Mouse (Mus musculus) gastrocnemius, postnatal 10 days (tissue): ENCODE measurements around the gene Rab7b. TPM values are rescaled to one million over a fixed set of nuclear protein-coding genes. Genes with fewer than 3 reads are reported as not detected.

Source experiments
- DNase-seq: peaks from one replicate; pipeline ENCODE4 v3.0.0; 2021; ENCODE audit warnings: mixed read lengths
- total RNA-seq, 2 experiments: library from RNA; stranded (reverse); gene quantifications; 2 replicates each; pipeline ENCODE4 v1.2.3; 2021

Gene Rab7b
- total RNA-seq, 2 experiments from 2014 or later: 6.3 to 9.2 TPM

DNA sequence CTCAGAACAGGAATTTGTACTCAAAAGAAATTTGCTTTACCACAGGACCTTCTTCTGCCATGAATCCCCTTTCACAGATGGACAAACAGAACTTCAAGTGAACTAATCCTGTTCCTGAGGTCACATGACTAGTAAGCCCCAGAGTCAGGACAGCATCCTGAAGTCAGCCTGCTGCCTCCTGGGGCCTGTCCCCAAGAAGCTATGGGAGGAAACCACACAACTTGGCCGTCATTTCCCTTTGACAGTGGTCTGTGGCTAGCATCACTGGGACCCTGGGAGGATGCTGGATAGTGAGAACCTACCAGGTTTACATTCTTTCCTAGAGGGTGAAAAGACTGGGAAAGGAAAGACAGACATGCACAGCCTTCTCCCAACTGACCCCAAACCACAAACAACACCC lies 50.3 kb downstream of the Rab7b start:
- DNase-seq: no peak

DNA sequence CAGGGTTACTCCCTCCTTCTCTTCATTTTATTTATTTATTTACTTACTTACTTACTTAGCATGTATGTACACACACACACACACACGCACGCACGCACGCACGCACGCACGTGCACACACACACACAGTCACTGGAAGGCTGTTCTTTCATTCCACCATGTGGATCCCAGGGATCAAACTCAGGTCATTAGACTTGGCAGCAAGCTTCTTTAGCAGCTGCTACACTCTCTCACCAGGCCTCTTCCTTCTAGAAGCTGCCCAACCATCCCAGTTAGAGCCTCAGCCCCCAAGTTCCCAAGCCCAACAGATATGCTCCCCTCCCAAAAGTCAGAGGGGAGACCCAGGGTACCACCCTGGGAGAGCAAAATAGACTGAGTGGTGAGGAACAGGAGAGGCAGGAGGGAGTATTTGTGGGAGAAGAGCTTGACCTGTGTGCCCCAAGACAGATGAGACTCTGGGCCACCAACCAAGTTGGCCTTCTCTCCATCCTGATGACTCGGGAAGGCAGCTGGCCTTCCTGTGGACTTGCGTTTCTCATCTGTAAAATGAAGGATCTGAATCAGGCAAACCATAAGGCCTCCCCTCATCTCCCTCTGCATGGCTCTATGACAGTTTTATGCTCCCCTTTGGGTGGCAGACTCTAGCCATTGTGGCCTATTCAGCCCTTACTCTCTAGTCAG lies 51.1 kb downstream of the Rab7b start:
- DNase-seq: no peak

DNA sequence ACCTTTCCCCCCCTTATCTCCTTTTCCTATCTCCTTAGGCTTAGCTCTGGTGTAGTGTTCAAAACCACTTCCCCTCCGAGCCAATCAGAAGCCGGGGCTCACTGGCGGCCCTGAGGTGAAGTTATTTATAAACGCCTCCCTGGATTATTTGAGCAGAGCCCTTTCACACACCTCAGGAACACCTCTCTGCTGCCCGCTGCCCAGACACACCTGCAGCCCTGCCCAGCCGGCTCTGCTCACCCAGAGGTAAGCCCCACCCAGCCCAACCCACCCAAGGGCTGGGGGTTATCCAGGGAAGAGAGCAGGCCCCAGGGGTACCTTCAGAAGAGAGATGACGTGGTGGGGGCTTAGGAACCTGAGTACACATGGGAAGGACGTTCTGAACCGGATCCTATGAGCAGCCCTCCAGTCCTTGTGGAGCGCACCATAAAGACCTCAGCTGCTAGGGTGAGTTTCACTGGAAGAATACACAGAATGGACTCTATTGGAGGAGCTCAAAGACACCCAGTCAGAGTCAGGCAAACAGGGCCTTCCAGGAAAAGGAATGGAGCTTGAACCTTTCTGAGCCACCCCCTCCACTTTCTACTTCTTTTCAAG lies 55.5 kb downstream of the Rab7b start, which contains the start of gene Slc26a9:
Gene Slc26a9, plus strand, starts transcription at position 155 of the 597 bp plus-strand sequence.
- no peak for DNase-seq

DNA sequence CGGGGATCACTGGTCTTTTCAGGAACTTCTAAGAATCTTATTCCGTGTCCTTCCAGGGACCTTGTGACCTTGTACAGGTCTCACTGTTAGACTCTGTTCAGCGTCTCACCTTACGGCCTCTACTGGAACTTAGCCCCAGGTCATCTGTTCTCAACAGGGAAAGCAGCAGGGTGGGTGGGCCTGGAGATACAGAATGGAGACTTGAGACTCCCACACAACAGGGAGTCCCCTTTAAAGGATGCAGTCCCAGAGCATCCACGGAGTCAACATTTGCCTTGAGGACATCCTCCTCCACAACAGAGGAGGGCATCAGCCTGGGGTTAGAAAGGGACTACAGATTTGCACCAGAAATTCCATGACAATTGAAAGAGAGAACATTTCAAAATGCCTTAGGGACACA lies 56.9 kb downstream of the Rab7b start:
- DNase-seq: no peak

DNA sequence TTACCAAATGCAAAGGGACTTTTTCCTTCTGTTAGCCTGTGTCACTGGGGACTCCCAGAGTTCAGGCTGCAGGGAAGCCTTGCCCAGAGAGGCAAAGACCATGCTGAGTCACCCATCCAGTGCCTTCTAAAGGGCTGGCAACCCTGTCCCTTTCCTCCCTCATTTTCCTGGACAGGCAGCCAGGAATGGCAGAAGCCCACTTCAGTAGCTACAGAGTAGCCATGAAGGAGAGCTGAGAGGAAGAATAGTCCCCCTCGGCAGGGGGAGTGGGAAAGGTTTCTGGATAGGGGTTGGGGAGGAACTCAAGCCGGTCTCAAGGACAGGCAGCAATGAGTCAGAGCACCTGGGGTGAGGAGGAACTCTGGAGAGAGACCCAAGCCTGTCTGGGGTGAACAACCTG lies 59.3 kb downstream of the Rab7b start:
- DNase-seq: no peak

DNA sequence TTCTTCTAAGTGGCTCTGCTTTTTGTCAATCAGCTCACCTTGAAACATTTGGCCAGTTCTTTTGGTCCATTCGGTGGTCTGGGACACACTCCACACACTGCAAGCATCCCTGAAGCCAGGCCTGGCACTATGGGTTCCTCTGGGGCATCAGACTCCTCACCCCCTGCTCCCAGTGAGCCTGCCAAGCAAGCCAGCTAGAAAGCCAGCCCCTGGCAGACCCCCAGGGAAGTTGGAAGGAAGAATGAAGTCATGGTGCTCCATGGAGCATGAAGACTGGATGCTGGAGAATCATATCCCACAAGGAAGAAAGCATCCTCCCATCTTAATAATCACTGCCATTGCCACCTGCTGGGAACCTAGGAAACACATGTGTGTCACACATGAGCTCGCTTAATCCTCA lies 60.1 kb downstream of the Rab7b start:
- DNase-seq: no peak

DNA sequence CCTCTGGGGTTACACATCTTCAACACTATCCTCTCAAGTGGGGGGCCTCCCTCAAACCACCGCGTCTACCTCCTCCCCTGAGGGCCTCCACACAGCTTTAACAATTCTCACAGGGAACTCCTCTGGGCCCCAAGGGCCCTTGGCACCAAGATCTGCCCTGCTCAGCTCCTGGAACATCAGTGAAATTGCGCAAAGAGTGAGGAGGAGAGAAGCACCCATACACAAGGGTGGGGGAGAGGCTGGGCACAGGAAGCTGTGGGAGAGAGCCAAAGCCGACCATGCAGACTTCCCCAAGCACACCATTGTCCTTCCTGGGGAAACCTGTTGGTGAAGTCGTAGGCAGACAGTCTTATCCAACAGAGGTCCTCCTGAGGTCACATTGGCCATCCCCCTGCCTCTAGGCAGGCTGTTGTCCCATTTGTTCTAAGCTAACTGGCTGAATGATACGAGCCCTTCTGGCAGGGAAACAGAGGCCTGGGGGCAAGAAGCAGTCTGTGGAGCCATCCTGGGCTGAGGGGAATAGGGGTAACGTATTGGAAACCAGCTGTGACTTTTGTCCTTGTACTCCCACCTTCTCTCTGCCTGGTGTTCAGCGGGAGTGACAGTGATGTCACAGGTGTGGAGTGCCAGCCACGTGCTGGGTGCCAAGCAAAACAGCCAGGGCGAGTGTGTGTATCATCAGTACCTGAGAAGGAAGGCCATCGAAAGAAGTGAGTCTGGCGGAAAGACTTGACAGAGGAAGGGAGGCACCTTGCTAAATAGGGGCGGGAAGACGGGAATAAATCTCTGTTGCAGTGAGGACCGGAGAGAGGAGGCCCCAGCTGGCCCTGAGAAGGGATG lies 61.4 kb downstream of the Rab7b start:
- no peak for DNase-seq

DNA sequence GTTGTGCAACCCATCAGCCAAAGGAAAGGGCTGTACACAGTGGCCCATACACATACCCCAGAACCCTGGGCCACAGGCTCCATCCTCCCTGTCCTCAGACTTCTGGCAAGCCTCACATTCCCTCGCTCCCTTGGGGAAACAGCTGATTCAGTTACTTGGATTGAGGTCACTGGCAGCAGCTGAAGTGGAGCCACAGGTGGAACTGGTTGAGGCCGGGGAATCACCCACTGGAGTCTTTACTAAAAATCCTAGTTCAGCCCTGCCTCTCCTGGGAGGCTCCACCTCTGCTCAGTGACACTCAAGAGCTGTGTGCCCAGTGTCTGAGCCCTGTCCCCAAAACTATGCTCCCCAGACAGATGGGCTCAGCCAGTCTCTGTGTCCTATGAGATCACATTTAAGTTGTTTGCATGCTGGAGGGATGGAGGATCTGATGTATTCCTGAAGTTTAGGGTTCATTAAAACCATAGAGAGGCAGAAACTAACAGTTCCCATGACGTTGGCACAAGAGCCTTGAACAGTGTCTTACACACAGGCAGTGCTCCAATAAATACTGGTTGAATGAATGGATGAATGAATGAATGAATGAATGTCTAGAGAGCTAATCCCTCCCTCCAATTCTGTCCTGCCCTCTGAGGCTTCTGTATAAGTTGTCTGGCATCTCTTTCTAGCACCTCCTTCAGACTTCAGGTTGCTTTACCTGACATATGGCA lies 62.8 kb downstream of the Rab7b start:
- DNase-seq: peak; percentile 49

DNA sequence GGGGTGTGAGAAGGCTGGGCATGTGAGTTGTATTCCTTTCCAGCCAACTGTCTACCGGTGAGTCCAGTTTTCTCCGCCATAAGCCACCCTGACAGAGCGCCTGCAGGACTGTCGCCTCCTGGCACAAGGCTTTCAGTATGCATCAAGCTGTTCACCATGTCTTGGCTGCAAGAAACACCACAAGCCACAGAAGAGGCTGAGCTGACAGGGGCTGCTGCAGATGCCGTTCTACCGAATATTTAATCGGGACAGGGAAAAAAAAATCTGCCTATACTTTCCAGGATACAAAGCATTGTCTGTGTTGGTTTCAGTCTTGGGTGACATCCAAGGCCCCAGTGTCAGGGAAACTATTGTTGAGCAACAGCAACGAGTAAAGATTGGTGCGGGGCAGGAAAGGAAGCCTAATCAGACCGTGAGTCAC lies 63.4 kb downstream of the Rab7b start:
- DNase-seq: no peak

DNA sequence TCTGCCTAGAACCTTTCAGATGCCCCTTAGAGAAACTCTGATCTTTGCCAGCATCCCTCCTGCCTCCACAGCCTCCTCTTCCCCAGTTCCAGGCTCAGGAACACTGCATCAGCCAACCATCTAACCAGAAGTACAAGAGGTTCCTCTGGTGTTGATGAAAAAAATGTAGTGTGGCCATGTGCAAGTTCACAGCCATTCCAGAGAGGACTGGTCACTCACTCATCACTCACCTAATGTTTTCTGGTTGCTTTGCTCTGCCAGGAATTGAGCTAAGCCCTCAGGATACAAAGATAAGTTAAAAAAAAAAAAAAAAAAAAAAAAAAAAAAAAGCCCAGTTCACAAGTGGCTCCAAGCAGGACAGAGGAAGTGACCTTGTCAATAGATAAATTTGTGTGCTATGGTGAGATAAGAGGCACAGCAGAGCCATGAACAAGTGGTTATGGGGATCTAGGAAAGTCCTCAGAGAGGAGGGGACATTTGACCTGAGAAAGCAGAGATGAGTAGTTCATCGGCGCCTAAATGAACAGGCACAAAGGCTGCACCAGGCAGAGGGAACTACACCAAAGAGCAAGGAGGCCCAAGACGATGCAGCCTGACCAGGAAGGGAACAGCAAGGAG lies 65.8 kb downstream of the Rab7b start:
- DNase-seq: no peak

DNA sequence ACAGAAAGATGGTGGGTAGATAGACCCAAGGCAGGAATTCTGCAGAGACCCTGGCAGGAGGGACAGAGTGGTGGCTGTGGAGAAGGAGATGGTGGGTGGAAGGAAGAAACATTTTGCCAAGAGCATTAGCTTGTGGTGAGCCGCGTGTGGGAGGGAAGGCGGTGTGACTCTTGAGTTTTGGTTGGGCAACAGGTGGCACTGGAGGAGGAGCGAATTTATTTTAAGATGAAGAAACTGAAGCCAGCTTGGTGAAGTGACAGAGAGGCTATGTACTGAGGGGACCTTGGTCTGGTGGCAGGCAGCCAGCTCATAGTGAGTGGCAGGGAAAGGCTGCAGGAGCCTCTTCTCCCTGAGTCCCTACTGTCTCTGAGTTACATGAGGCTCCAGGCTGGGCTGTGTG lies 66.4 kb downstream of the Rab7b start:
- DNase-seq: peak; percentile 75

DNA sequence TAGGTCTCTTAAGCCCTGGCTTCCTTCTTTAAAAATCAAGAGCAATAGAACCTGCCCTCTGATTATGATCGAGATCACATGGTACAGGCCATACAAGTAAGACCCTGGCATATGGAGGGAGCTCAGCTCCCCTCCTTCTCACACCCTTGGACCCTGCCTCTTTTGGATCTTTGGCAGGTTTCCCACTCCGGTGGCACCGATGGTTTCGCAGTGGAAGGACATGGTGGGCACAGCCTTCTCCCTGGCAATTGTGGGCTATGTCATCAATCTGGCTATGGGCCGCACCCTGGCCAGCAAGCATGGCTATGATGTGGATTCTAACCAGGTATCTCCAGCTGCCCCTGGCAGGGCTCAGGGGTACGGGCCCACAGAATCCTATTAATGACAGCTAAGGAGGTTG lies 68.7 kb downstream of the Rab7b start:
- DNase-seq: no peak

DNA sequence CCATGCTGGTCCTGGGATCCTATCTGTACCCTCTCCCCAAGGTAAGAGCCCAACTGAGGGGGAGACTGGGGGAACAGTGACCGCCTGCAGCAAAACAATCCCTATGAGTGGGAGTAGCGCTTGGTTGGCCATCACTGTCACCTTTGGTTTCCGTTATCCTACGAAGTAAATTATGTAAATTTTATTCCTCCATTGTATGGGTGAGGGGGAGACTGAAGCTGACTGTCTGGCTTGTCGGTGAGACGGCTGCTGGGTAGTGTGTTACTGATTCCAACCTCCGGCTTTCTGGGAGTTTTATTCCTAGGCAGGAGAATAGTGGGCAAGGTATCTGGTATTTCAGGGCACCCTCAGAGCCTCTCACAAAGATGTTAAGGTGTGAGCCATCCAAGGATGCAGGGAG lies 70.3 kb downstream of the Rab7b start:
- peak; percentile 2 for DNase-seq

DNA sequence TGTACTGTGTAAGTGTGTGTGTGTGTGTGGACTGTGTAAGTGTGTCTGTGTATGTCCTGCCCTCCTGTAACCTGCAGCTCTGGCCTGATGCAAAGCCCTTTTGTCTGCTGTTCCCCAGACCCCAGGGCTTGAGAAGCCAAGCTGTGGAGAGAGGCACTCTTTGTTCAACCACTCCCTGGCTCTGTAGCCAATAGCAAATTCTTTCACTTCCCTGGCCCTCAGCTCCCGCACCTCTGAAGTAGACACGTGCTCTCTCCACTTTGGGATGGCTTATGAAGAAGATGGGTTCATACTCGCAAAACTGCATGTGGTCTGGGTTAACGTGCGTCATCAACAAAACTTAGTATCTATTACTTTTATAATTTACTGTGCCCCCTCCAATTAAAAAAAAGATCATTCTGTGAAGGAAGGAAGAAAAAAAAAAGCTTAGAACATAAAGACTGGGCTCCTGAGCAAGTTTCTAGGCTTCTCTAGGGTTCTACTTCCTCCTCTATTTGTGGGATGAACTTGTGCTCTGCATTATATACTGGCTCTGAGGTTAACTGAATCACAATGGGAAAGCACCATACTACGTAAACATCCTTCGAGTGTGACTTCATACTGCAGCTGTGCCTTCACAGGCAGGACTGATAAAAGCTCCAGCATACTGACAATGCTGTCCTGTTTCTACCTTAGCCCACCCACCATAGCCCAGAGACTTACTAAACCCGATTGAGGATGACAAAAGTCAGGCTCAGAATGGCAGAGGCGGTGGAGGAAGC lies 71.4 kb downstream of the Rab7b start:
- DNase-seq: peak; percentile 5

DNA sequence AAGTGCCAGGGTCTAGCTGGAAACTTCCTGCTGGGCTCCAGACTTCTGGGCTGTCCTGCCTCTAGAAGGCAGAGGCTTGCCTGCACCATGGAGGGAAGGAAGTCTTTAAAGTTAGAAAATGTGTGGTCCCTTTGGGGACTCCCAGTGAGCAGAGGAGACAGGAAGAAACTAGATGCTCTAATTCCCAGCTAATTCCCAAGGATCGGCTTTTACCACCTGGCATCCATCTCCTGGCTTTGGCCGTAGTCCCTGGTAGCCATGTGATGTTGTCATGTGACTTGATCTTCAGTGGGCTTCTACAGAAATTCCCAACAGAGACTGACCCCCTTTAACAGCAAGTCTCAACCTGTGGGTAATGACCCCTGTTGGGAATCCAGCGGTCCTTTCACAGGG lies 71.9 kb downstream of the Rab7b start:
- peak; percentile 9 for DNase-seq

DNA sequence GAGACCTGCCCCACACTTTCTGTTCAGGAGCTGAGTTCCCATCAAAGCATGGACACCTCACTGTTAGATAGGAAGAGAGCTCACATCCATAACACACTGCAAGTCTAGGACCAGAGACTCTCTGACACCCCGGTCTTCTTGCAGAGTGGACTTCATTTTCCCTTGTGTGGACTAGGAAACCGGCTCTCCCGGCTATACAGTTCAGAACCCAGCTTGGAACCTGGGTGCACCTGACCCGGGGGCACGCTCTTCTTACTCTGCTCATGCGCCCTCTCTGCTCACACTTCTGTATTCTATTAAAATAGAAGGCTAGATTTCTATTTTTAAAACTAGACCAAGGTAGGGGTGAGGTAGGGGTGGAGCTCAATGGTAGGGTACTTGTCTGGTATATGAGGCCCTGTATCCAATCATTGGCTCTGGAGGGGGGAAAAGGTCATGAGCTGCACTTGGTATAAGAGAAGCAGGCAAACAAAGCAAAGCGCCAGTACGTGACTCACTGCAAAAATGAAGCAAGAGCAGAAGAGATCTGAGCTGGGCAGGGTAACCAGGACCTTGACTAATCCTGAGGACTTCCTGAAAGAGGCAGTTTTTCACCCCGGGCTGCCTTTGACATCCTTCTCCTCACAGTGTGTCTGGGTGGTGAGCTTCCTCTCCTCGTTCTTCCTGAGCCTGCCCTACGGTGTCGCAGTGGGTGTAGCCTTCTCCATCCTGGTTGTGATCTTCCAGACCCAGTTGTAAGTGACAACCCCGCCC lies 72.8 kb downstream of the Rab7b start:
- DNase-seq: peak; percentile 3

DNA sequence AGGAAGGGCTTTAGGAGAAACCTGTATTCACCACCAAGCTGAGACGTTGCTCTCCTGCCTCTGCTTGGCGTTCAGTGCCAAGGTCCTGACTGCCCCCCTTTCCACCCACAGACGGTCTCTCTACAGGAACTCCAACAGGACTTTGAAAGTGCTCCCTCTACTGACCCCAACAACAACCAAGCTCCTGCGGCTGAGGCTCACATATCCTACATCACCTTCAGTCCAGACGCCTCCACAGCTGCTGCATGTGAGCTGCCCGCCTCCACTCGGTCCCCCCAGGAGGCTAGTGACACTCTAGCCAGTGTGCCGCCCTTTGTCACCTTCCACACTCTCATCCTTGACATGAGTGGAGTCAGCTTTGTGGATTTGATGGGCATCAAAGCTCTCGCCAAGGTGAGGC lies 75.2 kb downstream of the Rab7b start:
- peak; percentile 7 for DNase-seq

DNA sequence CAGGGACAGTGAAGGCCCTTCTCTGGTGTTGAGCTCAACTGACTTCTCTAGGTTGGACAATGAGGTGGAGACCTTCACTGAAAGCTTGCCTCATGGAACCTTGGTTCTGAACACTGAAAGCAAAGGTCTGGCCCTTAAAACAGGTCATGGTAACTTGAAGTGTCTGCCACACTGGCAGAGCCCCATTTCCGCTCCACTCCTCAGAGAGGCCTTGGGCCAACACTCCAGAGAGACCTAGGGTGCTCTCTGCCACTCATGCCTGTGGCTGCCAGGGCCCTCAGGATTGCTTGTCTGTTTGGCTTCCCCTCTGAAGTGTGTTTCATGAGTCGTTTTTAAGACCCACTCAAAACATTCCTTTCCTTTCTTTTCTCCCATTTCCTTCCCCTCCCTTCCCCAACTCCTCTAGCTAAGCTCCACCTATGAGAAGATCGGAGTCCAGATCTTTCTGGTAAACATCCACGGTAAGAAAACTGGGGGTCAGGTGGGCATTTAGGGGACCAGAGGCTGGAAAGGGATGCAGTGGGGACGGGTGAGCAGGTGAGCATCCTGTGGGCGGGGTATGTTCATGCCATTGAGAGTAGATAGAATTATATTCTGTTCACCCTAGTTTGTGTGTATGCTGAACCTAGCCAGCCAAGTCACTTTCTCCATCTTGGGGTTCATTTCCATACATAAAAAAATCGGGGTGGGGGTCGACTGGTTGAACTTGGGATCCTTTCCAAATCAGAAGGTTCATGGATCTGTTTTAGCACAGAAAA lies 76.3 kb downstream of the Rab7b start:
- no peak for DNase-seq
